Mouse (Mus musculus) left cerebral cortex, postnatal 25 days (tissue): ENCODE data around the gene Scarb1. TPM values are rescaled to one million over a fixed set of nuclear protein-coding genes. Genes with fewer than 3 reads are reported as not detected.

ENCODE experiments used
- DNase-seq, 2 experiments: peaks; one replicate each; pipeline ENCODE4 v3.0.0; 2022; ENCODE audit warnings: low spot score in 2 of 2, mixed read lengths in 1 of 2
- intact Hi-C: fragments of 180-260 bp; cut with DNase I; formaldehyde crosslinking; loops from one replicate; pipeline ENCODE4 v1.15.1; 2025
- total RNA-seq, 2 experiments: library from RNA; stranded (reverse); gene quantifications; 2 replicates each; pipeline ENCODE4 v1.2.3; 2021

Gene Scarb1
- total RNA-seq, 2 experiments from 2014 or later, result 24.6 to 28.9 TPM

- DNase-seq, result peak; percentile 20 to 26
- intact Hi-C loops, result no loop called here
Observed at GRCm38 (mm10) chr5:125339108-125339751, 1.7 kb downstream of the Scarb1 start.

- intact Hi-C loops, result no loop called here
- no peak for DNase-seq
Observed at GRCm38 (mm10) chr5:125337526-125337925, 3.4 kb downstream of the Scarb1 start.

- no peak for DNase-seq
- intact Hi-C loops, result no loop called here
Observed at GRCm38 (mm10) chr5:125337012-125337411, 3.9 kb downstream of the Scarb1 start.

GRCm38 (mm10) chr5:125333009-125333408, 7.9 kb downstream of the Scarb1 start:
- DNase-seq, result peak in 1 of 2 experiments; percentile 33
- intact Hi-C loops, result no loop called here

GRCm38 (mm10) chr5:125332333-125332732, 8.6 kb downstream of the Scarb1 start:
- DNase-seq, result no peak
- intact Hi-C loops, result no loop called here

GRCm38 (mm10) chr5:125331811-125332210, 9.1 kb downstream of the Scarb1 start:
- no peak for DNase-seq
- intact Hi-C loops, result no loop called here

GRCm38 (mm10) chr5:125331094-125331493, 9.8 kb downstream of the Scarb1 start:
- intact Hi-C loops, result no loop called here
- no peak for DNase-seq

GRCm38 (mm10) chr5:125330656-125331055, 10.2 kb downstream of the Scarb1 start:
- intact Hi-C loops, result no loop called here

GRCm38 (mm10) chr5:125330191-125330590, 10.7 kb downstream of the Scarb1 start:
- no peak for DNase-seq
- intact Hi-C loops, result no loop called here

More at GRCm38 (mm10) chr5:125330656-125331055, 10.2 kb downstream of the Scarb1 start:
- no peak for DNase-seq

GRCm38 (mm10) chr5:125327596-125328385, 13.1 kb downstream of the Scarb1 start:
- no peak for DNase-seq
- intact Hi-C loops, result no loop called here

GRCm38 (mm10) chr5:125326351-125326750, 14.5 kb downstream of the Scarb1 start:
- intact Hi-C loops, result no loop called here
- DNase-seq, result peak in 1 of 2 experiments; percentile 6

- intact Hi-C loops, result no loop called here
- peak in 1 of 2 experiments; percentile 62 for DNase-seq
Observed at GRCm38 (mm10) chr5:125325931-125326330, 15.0 kb downstream of the Scarb1 start.

GRCm38 (mm10) chr5:125325285-125325684, 15.6 kb downstream of the Scarb1 start:
- no peak for DNase-seq
- intact Hi-C loops, result no loop called here

- intact Hi-C loops, result no loop called here
- DNase-seq, result no peak
Observed at GRCm38 (mm10) chr5:125323939-125324480, 16.9 kb downstream of the Scarb1 start.

- intact Hi-C loops, result no loop called here
- DNase-seq, result no peak
Observed at GRCm38 (mm10) chr5:125323128-125323527, 17.8 kb downstream of the Scarb1 start.

GRCm38 (mm10) chr5:125321836-125322235, 19.1 kb downstream of the Scarb1 start:
- peak; percentile 38 to 74 for DNase-seq
- intact Hi-C loops, result no loop called here

- intact Hi-C loops, result no loop called here
- peak; percentile 32 to 44 for DNase-seq
Observed at GRCm38 (mm10) chr5:125319057-125319800, 21.7 kb downstream of the Scarb1 start.

GRCm38 (mm10) chr5:125317953-125318352, 22.9 kb downstream of the Scarb1 start:
- no peak for DNase-seq
- intact Hi-C loops, result no loop called here

- intact Hi-C loops, result no loop called here
- DNase-seq, result no peak
Observed at GRCm38 (mm10) chr5:125317296-125317695, 23.6 kb downstream of the Scarb1 start.

- intact Hi-C loops, result no loop called here
Observed at GRCm38 (mm10) chr5:125316771-125317170, 24.1 kb downstream of the Scarb1 start.

More at GRCm38 (mm10) chr5:125316771-125317170, 24.1 kb downstream of the Scarb1 start:
- no peak for DNase-seq
